Mouse (Mus musculus): ENCODE results near the gene Kcnj9. TPM values are rescaled to one million over a fixed set of nuclear protein-coding genes. Genes with fewer than 3 reads are reported as not detected.

Kcnj9 gene
- polyA plus RNA-seq, 1 experiment from 2014 or later: not detected

DNA sequence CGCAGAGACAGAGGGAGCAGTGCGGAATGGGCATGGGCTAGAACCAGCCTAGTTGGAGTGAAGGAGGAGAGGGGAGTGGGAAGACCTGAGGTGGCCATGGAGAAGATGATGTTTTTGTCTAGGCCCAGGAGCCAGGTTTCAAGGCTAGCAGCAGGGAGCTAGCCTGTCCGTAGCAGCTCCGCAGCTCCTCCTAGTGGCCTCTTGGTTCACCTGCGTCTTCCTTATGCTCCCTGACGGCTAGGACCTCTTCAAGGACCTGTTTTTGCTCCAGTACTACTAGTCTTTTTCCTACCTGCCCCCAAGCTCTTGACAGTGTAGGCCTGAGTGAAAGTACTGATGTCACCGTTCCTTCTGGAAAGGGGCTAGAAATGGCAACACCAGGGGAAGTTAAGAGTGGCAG, 4.4 kb downstream of the Kcnj9 start:
- H3K27ac ChIP-seq: no peak overlapping the region
- H3K4me2 ChIP-seq: no peak overlapping the region
- ATAC-seq (ENCODE audit: insufficient number of reproducible peaks, insufficient read depth, low FRiP score, low TSS enrichment, low read depth): peak; percentile 35; the same call in 1 of the 2 replicates
- 6% methylated on average over 7 of the region's 7 CpGs for WGBS
- H3K9me3 ChIP-seq: peaks cover 3% of the 10 kb centered on the region; the same call in 1 of the 2 replicates
- H3K4me1 ChIP-seq (replicated peaks): 0 out of 2 replicates have a peak, but pooled peaks cover 19% of the 10 kb centered on the region
- peaks cover 59% of the 10 kb centered on the region for H3K27me3 ChIP-seq
- H3K36me3 ChIP-seq: peaks cover 9% of the 10 kb centered on the region; the same call in 1 of the 2 replicates
- H3K9ac ChIP-seq (replicated peaks): no peak overlapping the region
- H3K4me3 ChIP-seq (replicated peaks): no peak overlapping the region

DNA sequence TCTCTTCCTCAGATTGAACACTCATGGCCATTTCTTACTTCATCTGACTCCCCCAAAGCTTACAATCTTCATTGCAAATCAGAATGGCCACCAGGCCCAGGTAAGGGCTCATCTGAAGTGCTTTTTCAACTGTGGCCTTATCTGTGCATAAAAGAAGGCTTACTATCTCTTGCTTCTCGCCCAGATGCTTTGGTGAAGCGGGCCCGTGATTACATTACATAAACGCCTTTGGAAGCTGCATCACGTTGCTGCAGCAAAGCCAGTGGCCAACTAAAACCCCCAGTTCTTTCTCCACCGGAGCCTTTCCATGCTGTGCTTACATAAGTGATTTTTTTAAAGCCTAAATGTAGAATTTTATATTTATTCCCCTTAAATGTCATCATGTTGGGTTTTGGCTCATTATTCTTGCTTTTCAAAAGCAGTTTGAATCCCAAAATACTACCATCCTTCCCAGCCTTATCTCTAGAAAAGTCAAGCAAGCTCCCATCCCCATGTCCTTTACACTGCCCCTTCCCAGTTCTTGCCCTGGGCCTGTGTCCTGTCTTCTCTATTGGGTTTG, 5.2 kb downstream of the Kcnj9 start:
- Histone ChIP-seq H3K27me3 (peaks cover 51% of the 10 kb centered on the region), H3K36me3 (peaks cover 18% of the 10 kb centered on the region), H3K27ac (no peak overlapping the region), H3K9me3 (peaks cover 3% of the 10 kb centered on the region; the same call in 1 of the 2 replicates), H3K4me3 (replicated peaks) (no peak overlapping the region), H3K4me1 (replicated peaks) (0 out of 2 replicates have a peak, but pooled peaks cover 19% of the 10 kb centered on the region), H3K4me2 (no peak overlapping the region), H3K9ac (replicated peaks) (no peak overlapping the region)
- ATAC-seq (ENCODE audit: insufficient number of reproducible peaks, insufficient read depth, low FRiP score, low TSS enrichment, low read depth): no peak
- WGBS: 67% methylated on average over 6 of the region's 6 CpGs

DNA sequence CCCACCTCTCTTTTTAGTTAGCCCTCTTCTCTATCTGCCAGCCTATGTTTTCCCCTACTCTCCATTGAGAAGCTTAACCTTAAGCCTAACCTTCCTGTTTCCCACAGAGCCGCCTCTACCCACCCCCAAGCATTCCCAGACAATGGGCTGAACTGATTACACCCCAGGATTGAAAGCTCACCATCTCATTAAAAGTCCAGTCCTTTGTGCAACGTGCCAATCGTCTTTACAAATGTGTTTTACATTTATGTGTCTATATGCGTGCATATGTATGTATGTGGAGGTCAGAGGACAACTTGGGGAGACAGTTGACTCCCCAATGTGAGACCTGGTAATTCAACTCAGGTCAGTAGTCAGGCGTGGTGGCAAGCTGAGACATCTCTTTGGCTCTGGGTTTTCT, 5.8 kb downstream of the Kcnj9 start:
- peaks cover 23% of the 10 kb centered on the region for H3K36me3 ChIP-seq
- peaks cover 3% of the 10 kb centered on the region; the same call in 1 of the 2 replicates for H3K9me3 ChIP-seq
- H3K9ac ChIP-seq (replicated peaks): no peak overlapping the region
- no peak for ATAC-seq (ENCODE audit: insufficient number of reproducible peaks, insufficient read depth, low FRiP score, low TSS enrichment, low read depth)
- WGBS: 45% methylated on average over 5 of the region's 5 CpGs
- no peak overlapping the region for H3K4me3 ChIP-seq (replicated peaks)
- H3K27me3 ChIP-seq: peaks cover 45% of the 10 kb centered on the region
- no peak overlapping the region for H3K27ac ChIP-seq
- no peak overlapping the region for H3K4me2 ChIP-seq
- 0 out of 2 replicates have a peak, but pooled peaks cover 22% of the 10 kb centered on the region for H3K4me1 ChIP-seq (replicated peaks)

DNA sequence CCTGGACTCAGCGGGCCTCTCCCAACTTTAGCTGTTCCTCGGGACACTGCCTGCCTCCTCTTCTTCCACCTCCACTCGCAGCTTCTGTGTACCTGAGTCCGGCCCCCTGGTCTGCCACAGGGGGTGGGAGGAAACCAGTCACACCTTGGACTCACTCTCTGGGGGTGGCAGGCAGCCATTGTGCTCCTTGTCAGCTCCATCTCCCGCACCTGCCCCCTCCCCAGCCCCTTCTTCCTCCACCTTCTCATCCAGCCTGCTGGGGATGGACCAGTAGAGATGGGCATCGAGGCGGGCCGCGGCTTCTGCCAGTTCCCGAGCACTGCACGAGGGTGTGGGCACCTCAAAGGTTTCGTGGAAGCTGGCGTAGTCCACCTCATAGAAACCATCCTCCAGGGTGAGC, 6.4 kb downstream of the Kcnj9 start:
- Histone ChIP-seq H3K4me2 (no peak overlapping the region), H3K4me1 (replicated peaks) (peaks cover 25% of the 10 kb centered on the region; the same call in 1 of the 2 replicates), H3K27me3 (peaks cover 39% of the 10 kb centered on the region), H3K9me3 (peaks cover 3% of the 10 kb centered on the region; the same call in 1 of the 2 replicates), H3K27ac (no peak overlapping the region), H3K9ac (replicated peaks) (no peak overlapping the region), H3K4me3 (replicated peaks) (no peak overlapping the region), H3K36me3 (peaks cover 29% of the 10 kb centered on the region)
- whole genome bisulfite sequencing: 53% methylated on average over 13 of the region's 13 CpGs
- no peak for ATAC-seq (ENCODE audit: insufficient number of reproducible peaks, insufficient read depth, low FRiP score, low TSS enrichment, low read depth)

DNA sequence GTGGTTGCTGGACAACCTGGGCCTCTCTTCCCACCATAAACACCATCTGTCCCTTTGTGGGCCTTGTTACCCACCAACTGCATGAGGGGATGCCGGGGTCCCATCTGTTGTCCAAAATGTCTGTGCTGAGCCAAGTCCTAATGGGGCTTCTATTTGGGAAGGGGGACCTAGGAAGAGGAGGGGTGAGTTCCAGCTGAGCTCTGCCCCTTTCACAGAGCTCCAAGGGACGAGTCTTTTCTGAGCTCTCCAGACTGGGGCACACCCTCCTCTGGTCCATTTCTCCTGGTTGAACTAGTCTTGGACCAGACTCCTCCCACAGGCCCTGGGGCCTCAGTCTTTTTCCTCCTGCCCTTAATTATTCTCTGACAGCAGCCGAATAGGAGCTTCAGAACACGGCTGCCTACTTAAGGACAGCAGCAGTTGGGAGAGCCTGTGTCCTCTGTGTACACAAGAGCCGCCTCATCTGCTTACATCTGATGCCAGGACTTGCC, 9.2 kb downstream of the Kcnj9 start:
- no peak overlapping the region for H3K27ac ChIP-seq
- no peak overlapping the region for H3K4me2 ChIP-seq
- no peak for ATAC-seq (ENCODE audit: insufficient number of reproducible peaks, insufficient read depth, low FRiP score, low TSS enrichment, low read depth)
- H3K9ac ChIP-seq (replicated peaks): no peak overlapping the region
- H3K27me3 ChIP-seq: peaks cover 11% of the 10 kb centered on the region
- no peak overlapping the region for H3K4me3 ChIP-seq (replicated peaks)
- WGBS: 37% methylated on average over 5 of the region's 5 CpGs
- no peaks in the 10 kb centered on the region for H3K9me3 ChIP-seq
- H3K4me1 ChIP-seq (replicated peaks): peaks cover 24% of the 10 kb centered on the region
- H3K36me3 ChIP-seq: peaks cover 40% of the 10 kb centered on the region

DNA sequence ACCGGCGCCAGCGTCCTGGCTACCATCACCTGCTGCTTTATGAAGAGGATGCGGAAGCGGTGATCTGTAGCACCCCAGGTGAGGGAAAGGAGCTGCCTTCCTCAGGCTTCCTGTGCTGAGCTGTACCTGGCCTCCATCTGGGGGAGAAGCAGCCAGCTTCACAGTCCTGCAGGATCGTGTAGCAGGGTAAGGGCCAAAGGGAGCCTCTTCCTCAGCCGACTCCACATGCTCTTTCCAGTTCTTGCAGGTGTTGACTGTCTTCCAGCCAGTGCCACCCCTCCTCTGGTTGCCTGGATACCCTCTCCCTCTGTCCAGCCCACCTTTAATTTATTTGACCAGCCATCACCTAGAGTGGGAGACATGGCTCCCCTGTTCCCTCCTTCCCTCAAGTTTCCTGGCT, 9.8 kb downstream of the Kcnj9 start:
- Histone ChIP-seq H3K27ac (no peak overlapping the region; the same call in 1 of the 2 replicates), H3K36me3 (peaks cover 40% of the 10 kb centered on the region)

DNA sequence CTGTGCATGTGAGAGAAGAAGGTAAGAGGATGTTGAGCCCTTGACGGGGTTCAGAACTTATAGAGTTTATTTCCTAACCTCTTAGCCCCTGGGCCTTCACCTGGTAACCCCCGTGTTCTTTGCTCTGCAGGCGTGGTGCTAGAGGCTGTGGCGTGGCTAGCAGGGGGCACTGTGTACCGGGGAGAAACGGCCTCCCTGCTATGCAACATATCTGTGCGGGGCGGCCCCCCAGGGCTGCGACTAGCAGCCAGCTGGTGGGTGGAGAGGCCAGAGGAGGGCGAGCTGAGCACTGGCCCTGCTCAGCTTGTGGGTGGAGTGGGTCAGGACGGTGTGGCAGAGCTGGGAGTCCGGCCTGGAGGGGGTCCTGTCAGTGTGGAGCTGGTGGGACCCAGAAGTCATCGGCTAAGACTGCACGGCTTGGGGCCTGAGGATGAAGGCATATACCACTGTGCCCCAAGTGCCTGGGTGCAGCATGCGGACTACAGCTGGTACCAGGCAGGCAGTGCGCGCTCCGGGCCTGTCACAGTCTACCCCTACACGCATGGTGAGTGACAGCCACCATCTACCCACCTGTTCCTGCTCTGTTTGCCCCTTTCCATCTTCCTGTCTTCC, 10.6 kb downstream of the Kcnj9 start:
- Histone ChIP-seq H3K9me3 (no peaks in the 10 kb centered on the region), H3K4me2 (no peak overlapping the region), H3K27ac (no peak overlapping the region), H3K36me3 (peaks cover 40% of the 10 kb centered on the region), H3K4me3 (replicated peaks) (no peak overlapping the region), H3K27me3 (peaks cover 5% of the 10 kb centered on the region; the same call in 1 of the 2 replicates), H3K4me1 (replicated peaks) (peaks cover 31% of the 10 kb centered on the region), H3K9ac (replicated peaks) (no peak overlapping the region)
- no peak for ATAC-seq (ENCODE audit: insufficient number of reproducible peaks, insufficient read depth, low FRiP score, low TSS enrichment, low read depth)
- WGBS: 82% methylated on average over 19 of the region's 19 CpGs

More for the DNA sequence above, 9.8 kb downstream of the Kcnj9 start:
- Histone ChIP-seq H3K4me2 (no peak overlapping the region), H3K9ac (replicated peaks) (no peak overlapping the region), H3K27me3 (peaks cover 5% of the 10 kb centered on the region), H3K9me3 (no peaks in the 10 kb centered on the region), H3K4me3 (replicated peaks) (no peak overlapping the region), H3K4me1 (replicated peaks) (peaks cover 24% of the 10 kb centered on the region)
- WGBS: 76% methylated on average over 7 of the region's 7 CpGs
- ATAC-seq (ENCODE audit: insufficient number of reproducible peaks, insufficient read depth, low FRiP score, low TSS enrichment, low read depth): no peak

DNA sequence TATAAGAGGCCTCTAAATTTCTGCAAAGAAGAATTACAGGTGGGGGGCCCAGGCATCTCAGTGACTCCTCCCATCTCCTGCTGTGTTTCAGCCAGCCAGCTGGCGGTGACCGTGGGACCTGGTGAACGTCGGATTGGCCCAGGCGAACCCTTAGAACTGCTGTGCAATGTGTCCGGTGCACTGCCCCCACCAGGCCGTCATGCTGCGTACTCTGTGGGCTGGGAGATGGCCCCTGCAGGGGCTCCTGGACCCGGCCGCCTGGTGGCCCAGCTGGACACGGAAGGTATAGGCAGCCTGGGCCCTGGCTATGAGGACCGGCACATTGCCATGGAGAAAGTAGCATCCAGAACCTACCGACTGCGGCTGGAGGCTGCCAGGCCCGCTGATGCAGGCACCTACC, 11.2 kb downstream of the Kcnj9 start:
- Histone ChIP-seq H3K9ac (replicated peaks) (no peak overlapping the region), H3K9me3 (no peaks in the 10 kb centered on the region), H3K4me2 (no peak overlapping the region), H3K4me1 (replicated peaks) (peaks cover 37% of the 10 kb centered on the region), H3K4me3 (replicated peaks) (no peak overlapping the region), H3K36me3 (peaks cover 40% of the 10 kb centered on the region), H3K27me3 (peaks cover 5% of the 10 kb centered on the region; the same call in 1 of the 2 replicates), H3K27ac (no peak overlapping the region)
- 56% methylated on average over 15 of the region's 15 CpGs for WGBS
- no peak for ATAC-seq (ENCODE audit: insufficient number of reproducible peaks, insufficient read depth, low FRiP score, low TSS enrichment, low read depth)

DNA sequence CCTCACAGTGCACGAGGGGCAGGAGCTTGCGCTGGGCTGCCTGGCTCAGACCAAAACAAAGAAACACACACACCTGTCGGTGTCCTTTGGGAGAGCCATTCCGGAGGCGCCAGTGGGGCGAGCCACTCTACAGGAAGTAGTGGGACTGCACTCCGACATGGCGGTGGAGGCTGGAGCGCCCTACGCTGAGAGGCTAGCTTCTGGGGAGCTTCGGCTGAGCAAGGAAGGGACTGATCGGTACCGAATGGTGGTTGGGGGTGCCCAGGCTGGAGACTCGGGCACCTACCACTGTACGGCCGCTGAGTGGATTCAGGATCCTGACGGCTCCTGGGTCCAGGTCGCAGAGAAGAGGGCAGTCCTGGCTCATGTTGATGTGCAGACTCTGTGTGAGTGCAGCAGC, 11.7 kb downstream of the Kcnj9 start:
- 0 out of 2 replicates have a peak, but pooled peaks have one; percentile 24 for ATAC-seq (ENCODE audit: insufficient number of reproducible peaks, insufficient read depth, low FRiP score, low TSS enrichment, low read depth)
- Histone ChIP-seq H3K27me3 (no peaks in the 10 kb centered on the region), H3K36me3 (peaks cover 40% of the 10 kb centered on the region), H3K9ac (replicated peaks) (peak overlapping the region; percentile 31; the same call in 1 of the 2 replicates), H3K4me2 (peak overlapping the region; percentile 26), H3K9me3 (no peaks in the 10 kb centered on the region), H3K27ac (peak overlapping the region; percentile 35; the same call in 1 of the 2 replicates), H3K4me1 (replicated peaks) (peaks cover 42% of the 10 kb centered on the region), H3K4me3 (replicated peaks) (no peak overlapping the region)
- WGBS: 57% methylated on average over 18 of the region's 18 CpGs

DNA sequence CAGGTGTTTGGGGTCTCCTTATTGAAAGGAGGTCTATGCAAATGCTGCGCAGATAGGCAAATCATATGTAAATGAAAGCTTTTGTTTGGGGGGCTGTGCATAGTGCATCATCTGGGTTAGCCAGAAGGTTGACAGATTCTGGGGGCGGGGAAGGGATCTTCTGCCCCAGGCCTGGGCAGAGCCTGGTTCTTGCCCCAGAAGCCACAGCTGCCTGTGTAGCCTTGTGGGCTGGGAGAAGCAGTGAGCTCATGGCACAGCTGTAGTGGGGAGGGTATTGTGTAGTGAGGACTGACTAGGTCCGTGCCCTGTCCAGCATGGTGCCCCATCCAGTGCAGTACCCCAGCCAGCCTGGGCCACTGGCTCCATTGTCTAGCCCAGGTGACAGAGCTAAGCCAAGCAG, 14.2 kb downstream of the Kcnj9 start:
- Histone ChIP-seq H3K9me3 (no peaks in the 10 kb centered on the region), H3K27me3 (no peaks in the 10 kb centered on the region), H3K4me1 (replicated peaks) (peaks cover 46% of the 10 kb centered on the region), H3K27ac (no peak overlapping the region), H3K36me3 (peaks cover 33% of the 10 kb centered on the region), H3K4me2 (no peak overlapping the region), H3K4me3 (replicated peaks) (no peak overlapping the region), H3K9ac (replicated peaks) (no peak overlapping the region)
- 88% methylated on average over 3 of the region's 3 CpGs for WGBS
- no peak for ATAC-seq (ENCODE audit: insufficient number of reproducible peaks, insufficient read depth, low FRiP score, low TSS enrichment, low read depth)

DNA sequence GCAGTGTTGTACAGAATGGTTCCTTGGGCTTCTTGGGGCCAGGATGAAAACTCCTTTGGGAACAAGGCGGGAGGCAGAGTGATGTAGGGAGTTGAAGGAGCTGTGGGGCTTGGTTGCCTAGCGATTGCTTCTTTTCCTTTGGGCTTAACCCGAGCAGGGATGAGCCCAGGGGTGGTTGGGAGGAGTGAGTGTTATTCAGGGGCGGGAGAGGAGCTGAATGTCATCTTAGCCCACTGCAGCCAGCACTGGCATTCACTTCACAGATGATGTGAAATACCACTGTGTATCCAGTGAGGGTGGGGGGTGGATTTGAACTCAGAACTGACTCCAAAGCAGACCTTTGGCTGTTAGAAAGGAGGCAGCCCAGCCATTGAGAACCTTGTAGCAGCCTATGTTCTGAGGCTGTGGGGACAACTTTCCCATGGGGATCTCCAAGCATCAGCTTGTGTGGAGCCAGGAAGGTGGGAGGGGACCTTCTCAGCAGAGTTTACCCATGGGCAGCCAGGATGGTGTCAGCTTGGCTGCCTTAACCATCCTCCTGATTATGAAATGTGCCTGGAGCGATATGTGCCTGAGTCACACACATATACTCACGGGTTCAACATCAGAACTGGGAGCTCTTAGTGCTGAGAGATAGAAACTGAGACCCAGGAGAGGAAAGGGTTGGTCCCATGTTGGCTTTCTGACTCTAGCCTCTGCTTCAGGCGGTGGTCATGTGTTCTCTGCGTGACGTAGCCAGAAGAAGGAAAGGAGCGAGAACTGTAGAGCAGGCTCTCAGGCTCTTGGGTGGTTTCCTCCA, 15.3 kb downstream of the Kcnj9 start:
- Histone ChIP-seq H3K36me3 (peaks cover 22% of the 10 kb centered on the region), H3K9ac (replicated peaks) (0 out of 2 replicates have a peak overlapping the region, but pooled peaks have one; percentile 81), H3K27ac (no peak overlapping the region), H3K4me3 (replicated peaks) (peak overlapping the region; percentile 77), H3K4me2 (peak overlapping the region; percentile 89), H3K4me1 (replicated peaks) (peaks cover 52% of the 10 kb centered on the region), H3K9me3 (no peaks in the 10 kb centered on the region), H3K27me3 (no peaks in the 10 kb centered on the region)
- WGBS: 84% methylated on average over 10 of the region's 10 CpGs
- ATAC-seq (ENCODE audit: insufficient number of reproducible peaks, insufficient read depth, low FRiP score, low TSS enrichment, low read depth): no peak

All from limb, embryonic 12.5 days (tissue).